Mouse (Mus musculus): ENCODE results near the gene Arg1.

Arg1 gene

DNA sequence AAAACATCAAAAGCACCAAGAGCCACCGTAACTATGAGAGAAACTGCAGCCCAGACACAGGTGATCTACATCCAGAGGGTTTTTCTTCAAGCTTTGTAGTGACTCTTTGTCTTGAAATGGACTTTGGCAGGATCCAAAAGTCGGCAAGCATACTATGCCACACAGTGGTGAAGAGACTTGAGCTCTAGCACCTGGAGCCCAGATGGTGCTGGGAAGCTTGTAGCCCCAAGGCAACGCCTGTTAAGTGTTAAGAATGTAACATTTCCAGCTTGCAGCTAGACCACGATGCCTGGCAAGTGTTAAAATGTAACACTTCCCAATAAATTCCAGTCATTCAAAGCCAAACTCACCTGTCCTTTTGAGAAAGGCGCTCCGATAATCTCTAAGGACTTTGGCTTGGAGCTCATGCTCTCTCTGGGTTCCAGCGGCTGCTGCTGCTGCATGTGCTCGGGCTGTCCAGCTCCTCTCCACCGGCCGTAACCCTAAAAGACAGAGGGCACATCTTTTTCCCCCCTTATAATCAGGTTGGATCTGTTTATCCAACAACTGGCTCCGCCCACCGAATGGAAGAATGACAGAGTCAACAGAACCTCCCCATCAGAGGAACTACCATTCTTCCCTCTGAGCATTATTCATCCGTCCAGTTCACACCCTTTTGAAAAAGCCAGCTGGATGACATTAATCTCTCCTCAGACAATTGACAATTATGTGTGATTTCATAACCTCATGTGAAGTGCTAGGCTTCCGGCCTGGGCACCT, at the start of gene Arg1:
Arg1 (minus strand) TSS at position 523 of the 759 bp plus-strand sequence.
- DNase-seq (ENCODE audit: low spot score in 2 of 2) = no peak

DNA sequence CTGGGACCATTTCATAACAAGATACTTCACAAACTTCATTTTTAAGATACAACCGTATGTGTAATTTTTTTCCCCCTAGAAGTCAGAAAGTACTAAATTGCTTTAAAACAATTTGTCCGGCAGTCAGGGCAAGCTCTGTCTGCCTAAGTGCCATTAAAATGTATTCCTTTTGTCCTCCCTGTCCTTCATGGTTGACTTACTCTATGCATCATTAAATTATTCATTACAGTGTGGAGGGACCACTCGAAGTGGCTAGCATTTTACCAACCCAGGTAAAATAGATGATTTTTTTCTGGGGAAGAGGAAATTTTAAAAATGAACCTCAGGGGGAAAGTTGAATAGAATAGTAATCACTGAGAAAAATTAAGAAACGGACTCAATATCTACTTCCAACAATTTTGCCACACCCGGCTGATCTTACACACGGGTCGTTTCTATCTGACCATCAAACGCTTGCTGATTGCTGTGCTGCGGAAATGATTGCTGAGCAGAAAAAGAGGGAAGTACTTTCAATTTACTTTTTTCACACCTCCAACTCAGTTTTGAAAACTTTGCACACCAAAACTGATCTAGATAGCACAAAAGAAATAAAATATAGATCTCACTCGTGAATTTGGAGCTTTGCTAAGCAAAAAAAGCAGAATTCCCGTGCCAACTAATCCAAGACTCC, 46.7 kb upstream of the Arg1 start:
- DNase-seq (ENCODE audit: low spot score in 2 of 2) = no peak

DNA sequence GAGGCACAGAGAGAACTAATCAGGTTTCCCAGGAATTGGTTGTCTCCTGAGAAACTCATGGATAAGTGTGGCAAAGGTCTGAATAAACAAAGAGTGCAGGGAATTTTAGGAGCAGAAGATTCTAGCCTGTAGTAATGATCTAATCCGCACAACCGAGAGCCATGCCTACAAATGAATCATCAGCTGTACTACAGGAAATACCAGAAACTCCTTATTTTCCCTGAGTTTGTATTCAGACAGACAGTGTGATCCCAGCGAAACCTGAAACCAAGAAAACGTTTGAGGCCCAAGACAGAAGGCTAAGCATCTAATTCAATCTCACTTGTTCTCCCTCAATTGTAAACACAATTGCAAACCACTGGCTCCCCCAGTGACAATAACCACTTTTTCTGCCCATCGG, 46.1 kb upstream of the Arg1 start:
- DNase-seq (ENCODE audit: low spot score in 2 of 2) = no peak

DNA sequence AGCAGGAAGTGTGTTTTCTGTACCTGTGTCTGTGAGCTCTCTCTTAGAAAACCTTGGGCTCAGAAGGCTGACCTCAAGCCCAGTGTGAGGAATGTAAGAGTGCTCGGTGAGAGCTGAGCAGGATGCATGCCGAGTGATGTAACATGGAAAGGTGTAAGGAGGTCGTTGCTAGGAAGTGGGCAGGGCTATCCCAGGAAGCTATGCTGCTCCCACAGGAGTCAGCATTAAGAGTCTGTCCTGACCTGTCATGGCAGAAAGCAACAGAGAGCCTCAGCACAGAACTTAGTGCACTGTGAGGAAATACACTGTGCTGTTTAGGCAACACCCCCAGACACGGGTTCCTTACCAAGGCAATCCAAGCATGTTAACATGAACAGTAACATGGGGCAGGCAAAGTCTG, 45.6 kb upstream of the Arg1 start:
- no peak for DNase-seq (ENCODE audit: low spot score in 2 of 2)

DNA sequence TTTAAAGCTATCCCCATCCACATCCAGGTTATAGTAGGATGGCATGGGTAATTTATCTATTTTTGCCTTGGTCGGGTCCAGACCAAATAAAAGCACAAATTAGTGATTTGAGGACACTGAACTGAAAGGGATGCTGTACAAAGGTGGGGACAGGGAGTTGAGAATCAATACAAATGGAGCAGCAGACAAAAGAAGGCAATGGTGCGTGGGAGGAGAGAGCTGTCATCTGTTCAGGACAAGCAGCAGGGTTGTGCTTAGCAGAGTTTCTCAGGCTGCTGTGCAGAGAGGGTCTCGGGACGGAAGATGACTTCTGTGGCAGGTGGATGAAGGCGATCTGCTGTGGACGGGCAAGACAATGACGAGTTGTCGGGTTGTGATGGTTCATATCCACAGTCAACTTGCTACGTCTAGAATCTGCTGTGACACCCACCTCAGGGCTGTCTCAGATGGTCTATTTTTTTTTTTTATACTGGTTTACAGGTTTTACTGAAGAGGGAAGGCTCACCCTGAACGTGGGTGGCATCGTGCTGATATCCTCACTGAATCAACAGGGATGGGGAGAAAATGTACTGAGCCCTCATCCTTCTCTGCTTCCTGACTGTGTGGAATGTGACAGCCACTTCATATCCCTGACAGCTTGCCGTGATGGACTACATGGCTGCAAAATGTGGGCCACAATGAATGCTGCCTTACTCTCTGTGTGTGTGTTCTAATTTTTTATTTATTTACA, 38.7 kb upstream of the Arg1 start:
- no peak for DNase-seq (ENCODE audit: low spot score in 2 of 2)

DNA sequence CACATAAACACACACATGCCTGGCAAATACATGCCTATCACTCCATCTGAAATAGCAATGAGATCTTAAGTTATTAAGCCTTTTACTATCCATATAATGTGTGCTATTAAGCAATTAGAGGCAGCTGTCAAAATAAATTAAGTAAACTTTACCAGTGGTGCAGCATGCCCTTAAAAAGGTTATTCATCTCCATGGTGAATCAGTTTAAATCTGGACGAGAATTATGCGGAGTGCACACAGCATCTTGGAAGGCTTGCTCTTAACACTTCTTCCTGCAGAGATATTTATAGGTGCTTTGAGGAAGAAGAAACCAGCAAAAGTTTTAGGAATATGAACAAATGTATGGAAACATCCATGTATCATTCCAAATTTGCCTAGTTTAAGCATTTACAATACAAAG, 34.6 kb upstream of the Arg1 start:
- no peak for DNase-seq (ENCODE audit: low spot score in 2 of 2)

DNA sequence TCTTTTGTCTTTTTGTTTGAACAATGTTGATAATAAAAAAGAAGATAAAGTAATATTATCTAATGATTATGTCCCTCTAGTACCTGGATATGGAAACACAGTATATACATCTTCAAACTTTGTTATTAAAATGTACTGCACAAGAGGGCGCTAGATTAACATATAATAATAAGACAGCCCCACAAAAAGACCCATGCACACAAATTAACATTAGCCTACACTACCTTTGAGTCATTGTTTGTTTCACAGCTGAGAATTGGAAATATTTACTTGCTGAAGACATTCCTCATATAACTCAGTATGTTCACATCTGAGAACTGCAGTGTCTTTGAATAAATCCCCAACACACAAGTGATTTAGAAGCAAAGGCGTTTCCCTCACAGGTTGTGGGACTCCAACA, 33.8 kb upstream of the Arg1 start:
- DNase-seq (ENCODE audit: low spot score in 2 of 2) = no peak

DNA sequence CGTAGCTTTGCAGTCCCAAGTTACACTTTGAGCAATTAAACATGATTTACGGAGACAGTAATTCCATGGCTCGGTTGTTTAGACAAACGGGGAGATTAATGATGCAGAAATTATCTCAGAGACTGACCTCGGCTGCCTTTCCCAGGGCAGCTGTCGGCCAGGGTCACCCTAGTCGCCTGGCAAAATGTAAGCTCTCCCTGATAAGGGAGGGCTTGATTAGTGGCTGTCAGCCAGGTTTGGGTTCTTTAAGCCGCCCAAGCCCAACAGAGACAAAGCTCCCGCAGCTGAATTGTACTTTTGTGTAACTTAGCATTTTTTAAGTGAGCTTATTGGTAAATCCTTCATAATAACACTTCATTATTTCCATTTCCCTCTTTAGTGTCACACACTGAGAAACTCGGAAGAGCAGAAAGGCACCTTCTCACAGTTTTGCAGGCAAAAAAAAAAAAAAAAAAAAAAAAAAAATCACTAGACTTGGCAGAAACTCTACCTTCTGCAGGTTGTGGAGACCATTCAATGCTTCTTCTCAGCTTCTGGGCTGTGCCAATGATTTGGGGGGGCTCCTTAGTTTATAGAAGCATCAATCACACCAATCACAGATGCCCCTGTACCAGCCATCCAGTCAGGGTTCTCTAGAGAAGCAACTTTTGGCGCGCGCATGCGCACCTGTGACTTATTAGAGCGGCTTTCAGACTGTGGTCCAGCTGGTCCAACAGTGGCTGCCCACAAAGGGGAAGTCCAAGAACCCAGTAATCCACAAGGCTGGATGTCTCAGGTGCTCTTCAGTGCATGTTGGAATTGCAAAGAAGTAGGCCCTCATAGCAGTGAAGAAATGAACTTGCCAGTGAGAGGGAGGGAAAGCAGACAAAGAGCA, 32.0 kb upstream of the Arg1 start:
- no peak for DNase-seq (ENCODE audit: low spot score in 2 of 2)

DNA sequence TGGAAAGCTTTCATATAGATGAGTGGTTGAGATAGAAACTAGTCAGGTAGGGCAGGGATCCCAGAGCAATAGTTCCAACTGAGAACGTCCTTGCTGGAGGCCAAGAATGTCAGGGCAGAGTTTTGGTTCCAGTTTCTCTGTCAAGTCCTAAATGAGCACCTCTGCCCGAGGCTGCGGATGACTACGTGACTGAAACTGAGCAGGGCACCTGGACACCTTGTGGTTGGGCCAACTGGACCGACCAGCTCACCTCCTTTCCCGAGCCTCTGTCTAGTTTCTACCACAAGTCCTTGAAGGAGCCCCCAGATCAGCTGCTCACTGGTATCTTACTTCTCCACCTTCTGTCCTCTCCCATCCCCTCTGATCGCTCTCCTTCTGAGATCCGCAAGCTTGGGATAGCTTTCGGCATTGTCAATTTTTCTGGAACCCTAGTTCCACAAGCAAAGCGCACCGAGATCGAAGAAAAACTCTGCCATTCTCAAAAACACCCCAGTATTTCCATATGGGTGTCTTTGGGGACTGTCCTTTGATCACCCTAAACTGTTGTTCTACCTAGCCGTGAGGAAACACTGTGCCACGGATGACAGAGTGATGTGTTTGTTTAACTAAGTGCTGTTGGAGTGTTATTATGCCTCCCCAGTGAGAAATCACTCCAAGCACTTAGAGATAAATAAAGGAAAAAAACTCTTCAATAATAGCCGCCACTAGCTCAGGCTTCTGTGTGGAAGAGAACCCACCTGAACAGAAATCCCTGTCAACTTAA, 31.2 kb upstream of the Arg1 start:
- no peak for DNase-seq (ENCODE audit: low spot score in 2 of 2)

DNA sequence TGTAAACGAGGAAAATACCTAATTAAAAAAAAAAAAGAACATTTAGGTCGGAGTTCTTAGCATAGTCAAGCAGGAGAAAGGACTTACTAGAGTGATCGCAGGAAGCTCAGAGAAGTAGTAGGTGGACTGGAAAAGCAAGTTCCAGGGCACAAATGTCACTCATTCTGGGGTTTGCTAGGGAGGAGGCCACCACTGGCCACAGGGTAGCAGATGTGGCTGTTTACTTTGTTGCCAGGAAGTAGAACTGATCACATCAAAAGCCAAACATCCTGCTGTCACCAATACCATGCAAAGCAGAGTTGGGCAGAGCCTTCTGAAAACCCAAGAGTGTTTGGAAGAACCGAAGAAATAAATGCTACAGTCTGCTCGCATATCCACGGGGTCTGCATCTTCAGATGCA, 26.6 kb upstream of the Arg1 start:
- DNase-seq (ENCODE audit: low spot score in 2 of 2) = no peak

DNA sequence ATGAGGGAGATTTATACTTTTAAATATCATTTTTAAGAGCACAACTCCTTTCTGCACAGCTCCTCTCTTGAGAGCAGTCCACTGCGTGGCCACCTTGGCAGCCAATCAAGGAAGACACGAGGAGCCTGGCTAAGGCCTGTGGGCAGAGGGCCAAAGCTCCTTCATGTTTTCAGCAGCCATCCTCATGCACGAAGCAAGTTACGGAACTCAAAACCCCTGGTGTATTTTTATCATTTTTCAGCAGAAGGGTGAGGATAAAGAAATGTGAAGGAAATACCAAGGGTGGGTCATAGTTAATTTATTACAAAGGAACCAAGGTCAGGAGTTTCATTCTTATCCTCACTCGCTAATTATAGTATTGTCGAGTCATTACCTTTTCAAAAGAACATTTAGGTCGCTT, 25.3 kb upstream of the Arg1 start:
- no peak for DNase-seq (ENCODE audit: low spot score in 2 of 2)

DNA sequence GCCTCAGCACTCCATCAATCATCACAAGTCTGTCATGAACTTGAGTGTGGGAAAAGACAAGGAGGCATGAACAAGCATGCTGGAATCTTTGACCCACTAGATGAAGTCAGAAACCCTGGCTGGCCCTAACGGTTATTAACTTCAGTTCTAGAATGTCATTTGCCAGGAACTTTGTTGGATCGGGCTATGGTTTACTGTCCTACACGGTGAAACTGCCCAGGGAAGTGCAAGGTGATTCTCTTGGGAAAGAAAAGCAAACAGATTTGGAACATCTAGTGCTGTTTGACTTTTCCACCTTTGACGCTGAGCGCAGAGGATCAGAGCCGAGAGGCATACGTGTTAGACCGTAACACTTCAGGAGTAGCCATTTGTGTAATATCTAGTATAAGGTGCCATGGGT, 24.3 kb upstream of the Arg1 start:
- DNase-seq (ENCODE audit: low spot score in 2 of 2) = no peak

DNA sequence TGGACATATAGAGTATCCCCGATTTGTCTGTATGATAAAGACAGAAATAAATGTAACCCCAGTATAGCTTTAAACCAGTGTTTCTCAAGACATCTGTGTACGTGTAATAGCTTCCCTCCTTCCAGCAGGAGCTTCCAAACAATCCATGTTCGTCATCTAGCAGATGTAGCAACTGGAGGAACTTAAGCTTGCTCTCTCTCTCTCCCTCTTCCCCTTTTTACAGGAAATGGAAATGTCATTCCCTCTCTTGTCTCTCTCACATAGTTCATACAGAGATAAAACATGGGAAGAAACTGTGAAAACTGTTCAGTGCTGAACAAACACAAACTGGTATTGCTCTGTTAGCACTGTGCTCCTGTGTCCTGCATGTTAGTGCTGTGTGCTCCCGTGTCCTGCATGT, 22.9 kb upstream of the Arg1 start:
- DNase-seq (ENCODE audit: low spot score in 2 of 2) = no peak

DNA sequence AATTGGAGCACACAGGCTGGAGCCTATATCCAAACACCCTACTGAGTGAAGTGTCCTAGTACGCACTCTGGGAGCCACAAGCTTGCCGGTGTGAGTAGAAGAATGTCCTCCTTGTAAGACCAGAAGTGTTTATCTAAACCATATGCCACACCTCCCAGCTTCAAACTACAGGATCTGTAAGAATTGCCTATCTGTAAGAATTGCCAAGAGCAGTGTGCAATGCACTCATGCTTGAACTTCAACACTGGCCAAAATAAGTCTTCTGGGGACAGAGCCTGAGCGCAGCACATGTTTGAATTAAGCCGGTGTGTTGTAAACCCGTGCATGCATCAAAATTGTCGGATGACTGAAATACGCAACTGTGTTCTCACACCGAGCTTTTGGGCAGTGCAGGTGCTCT, 21.0 kb upstream of the Arg1 start:
- no peak for DNase-seq (ENCODE audit: low spot score in 2 of 2)

DNA sequence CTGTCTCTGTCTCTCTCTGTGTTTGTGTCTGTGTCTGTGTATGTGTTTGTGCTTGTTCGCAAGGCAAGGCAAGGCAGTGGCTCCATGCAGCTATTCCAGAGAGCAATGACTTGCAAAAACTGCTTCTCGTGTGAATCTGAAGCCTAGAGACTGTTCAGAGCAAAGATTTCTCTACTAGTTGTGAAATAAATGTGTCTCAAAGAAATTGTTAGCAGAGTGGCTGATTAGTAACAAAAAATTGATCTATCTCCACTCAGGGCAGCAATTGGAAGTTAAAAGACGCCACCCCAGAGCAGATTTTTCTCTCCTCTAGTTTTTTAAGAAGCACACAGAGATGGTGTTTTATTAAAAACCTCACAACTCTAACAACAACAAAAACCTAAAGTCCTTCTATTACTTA, 20.6 kb upstream of the Arg1 start:
- DNase-seq (ENCODE audit: low spot score in 2 of 2) = no peak

DNA sequence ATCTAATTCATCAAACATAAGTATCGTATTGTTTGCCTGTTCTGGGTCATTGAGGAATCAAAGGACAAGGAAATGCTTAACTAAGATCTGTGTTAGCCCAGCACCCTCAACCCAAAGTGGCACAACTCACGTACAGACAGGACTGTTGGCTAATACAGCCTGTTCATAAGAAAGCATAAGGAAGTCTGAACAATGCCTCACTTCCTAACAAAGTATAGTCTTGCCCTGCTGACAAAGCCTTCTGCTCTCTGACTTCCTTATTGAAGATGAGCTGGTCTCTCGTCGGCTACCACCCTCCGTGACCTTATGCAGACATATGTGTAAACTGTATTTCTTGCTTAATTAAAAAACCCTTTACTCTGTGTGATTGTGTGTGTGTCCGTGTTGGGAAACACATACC, 2.9 kb upstream of the Arg1 start:
- no peak for DNase-seq (ENCODE audit: low spot score in 2 of 2)

DNA sequence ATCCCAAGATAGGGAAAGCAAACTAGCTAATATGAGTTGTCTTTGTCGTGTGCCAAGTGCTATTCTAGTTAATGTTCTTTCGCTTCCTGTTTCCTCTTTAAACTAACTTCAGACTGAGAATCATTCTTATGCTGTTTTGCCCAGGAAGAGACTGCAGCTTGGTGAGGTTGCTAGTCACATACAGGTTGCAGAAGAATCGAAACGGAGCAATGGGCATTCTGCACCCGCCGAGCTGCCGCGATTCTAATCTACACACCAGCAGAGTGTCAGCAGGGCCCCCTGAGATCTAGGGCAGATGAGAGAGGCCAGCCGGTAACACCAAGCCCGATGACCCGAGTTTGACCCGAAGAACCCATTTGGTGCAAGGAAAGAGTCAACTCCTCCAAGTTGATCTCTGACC, 788 bp upstream of the Arg1 start:
- no peak for DNase-seq (ENCODE audit: low spot score in 2 of 2)

DNA sequence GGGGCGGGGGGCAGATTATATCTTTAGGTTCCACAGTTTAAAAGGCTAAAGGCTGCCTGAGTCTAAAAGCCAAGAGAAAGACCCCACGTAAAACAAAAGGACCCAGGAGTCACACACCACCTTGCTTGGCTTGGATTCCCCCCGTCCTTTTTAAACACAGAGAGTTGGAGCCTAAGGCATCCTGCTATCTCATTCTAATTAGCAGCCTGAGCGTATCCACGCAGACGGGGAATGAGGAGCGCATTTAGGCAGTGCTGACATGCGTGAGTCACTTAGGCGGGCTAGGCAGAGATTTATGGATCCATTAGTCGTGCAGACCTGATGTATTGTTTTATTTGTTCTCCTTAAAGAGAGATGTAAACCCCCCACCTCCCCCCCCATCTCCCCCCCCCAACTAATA, 904 bp downstream of the Arg1 start:
- DNase-seq (ENCODE audit: low spot score in 2 of 2) = no peak

DNA sequence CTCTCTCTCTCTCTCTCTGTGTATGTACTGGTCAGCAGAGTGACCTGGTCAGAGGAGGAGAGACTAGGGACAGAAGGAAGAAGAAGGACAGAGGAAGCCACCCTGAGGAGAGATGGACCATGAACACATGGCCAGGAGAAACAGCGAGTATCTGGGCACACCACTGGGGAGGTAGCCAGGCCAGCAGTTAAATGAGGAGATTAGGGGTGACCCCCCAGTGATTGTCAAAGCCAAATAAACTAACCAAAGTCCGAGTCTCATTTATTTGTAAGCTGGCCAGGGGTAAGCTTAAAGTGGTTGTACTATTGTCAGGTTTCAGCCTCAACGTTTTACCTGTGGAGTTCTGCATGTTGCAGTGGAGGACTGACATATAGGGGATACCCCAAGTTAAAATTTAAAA, 3.0 kb downstream of the Arg1 start:
- no peak for DNase-seq (ENCODE audit: low spot score in 2 of 2)

DNA sequence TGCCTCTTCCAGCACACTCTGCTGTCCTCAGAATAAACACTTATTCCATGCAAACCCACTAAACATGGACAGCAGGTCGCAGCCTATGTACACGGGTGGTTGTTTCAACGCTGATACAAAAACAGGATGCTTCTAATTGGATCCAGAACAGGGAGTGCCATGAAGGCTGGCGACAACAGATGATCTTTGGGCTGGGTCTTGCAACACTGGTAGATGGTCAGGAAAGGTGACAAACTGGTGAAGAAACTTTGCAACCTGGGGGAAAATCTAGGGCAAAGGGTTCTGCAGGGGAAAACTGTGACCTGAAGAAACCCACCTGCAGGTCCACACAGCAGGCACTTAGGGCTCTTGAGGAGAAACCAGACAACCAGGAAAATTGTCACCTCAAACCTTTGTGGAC, 4.3 kb downstream of the Arg1 start:
- no peak for DNase-seq (ENCODE audit: low spot score in 2 of 2)

DNA sequence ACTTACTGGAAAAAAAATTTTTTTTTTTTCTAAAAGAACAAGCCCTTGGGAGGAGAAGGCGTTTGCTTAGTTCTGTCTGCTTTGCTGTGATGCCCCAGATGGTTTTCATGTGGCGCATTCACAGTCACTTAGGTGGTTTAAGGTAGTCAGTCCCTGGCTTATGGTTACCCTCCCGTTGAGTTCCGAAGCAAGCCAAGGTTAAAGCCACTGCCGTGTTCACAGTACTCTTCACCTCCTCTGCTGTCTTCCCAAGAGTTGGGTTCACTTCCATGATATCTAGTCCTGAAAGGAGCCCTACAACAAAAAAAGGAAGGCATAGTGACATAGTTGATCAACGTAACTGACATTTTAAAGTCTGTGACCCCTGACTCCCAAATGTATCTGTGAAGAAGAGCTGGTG, 11.8 kb downstream of the Arg1 start:
- no peak for DNase-seq (ENCODE audit: low spot score in 2 of 2)
